Mouse (Mus musculus): ENCODE measurements around the gene Tmem116. TPM values are rescaled to one million over a fixed set of nuclear protein-coding genes. Genes with fewer than 3 reads are reported as not detected.

Tmem116 gene
- polyA plus RNA-seq, 2 experiments: 0.46 to 0.57 TPM

DNA sequence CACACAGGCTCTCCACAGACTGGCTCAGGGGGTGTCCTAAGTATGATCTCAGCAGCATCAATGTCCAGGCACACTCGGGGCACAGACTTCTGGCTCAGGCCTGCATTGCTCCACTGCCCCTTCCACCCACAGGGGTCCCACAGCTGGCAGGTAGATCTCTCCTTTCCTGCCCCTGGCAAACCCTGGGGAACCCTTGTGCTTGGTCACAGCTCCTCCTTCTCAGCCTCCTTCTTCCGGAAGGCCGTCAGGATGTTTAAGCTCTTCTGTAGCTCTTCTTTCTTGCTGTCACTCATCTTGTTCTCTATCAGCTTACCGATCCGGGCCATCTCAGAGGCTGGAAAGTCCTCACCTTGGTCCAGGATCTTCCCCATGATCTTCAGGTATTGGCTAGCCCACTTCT, 6.8 kb upstream of the Tmem116 start:
- DNase-seq (ENCODE audit: low read depth in 3 of 3, low spot score in 3 of 3) (no peak), ATAC-seq (ENCODE audit: insufficient read depth) (no peak)
- peaks cover 86% of the 10 kb centered on the region for H3K36me3 ChIP-seq (replicated peaks; ENCODE audit: control insufficient read depth, insufficient read depth, low read depth)
- H3K4me2 ChIP-seq (ENCODE audit: low read depth): no peak overlapping the region
- H3K4me1 ChIP-seq (replicated peaks; ENCODE audit: control insufficient read depth in 2 of 2, insufficient read depth in 2 of 2, low read length in 1 of 2): no peaks in the 10 kb centered on the region
- no peak overlapping the region for H3K27ac ChIP-seq
- TF ChIP-seq CTCF (IDR thresholded peaks at IDR 0.05; ENCODE audit: low read depth): no peak
- no peak for TF ChIP-seq EP300 (IDR thresholded peaks at IDR 0.05; ENCODE audit: low read depth)
- H3K9ac ChIP-seq (replicated peaks): no peak overlapping the region
- 79% methylated on average over 5 of the region's 5 CpGs for WGBS (ENCODE audit: insufficient replicate concordance)
- H3K4me3 ChIP-seq (ENCODE audit: insufficient read depth in 1 of 2, low read depth in 2 of 2, low read length in 2 of 2): no peak overlapping the region
- no peaks in the 10 kb centered on the region for H3K27me3 ChIP-seq (ENCODE audit: control insufficient read depth, insufficient read depth, low read length)
- H3K9me3 ChIP-seq (ENCODE audit: control insufficient read depth, low read length): no peaks in the 10 kb centered on the region

DNA sequence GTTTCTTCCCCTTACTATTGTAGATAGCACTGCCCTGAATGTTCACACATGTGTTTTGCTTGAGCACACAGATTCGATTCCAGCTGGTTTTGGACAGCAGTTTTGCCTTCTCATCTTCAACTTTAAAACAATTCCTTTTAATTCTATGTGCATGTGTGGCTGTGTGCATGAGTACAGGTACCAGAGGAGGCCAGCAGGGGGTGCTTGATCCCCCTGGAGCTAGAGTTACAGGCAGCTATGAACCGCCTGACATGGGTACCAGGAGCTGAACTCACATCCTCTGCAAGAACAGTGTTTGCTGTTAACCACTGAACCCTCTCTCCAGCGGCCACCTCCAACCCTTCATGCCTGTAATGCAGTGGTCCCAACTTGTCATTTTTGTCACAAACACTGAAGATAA, 3.2 kb upstream of the Tmem116 start:
- no peak for ATAC-seq (ENCODE audit: insufficient read depth)
- no peak for DNase-seq (ENCODE audit: low read depth in 3 of 3, low spot score in 3 of 3)
- TF ChIP-seq EP300 (IDR thresholded peaks at IDR 0.05; ENCODE audit: low read depth): no peak
- peak; percentile 69 for TF ChIP-seq CTCF (IDR thresholded peaks at IDR 0.05; ENCODE audit: low read depth)
- H3K27ac ChIP-seq: no peak overlapping the region
- H3K9ac ChIP-seq (replicated peaks): no peak overlapping the region
- H3K4me2 ChIP-seq (ENCODE audit: low read depth): no peak overlapping the region
- H3K27me3 ChIP-seq (ENCODE audit: control insufficient read depth, insufficient read depth, low read length): no peaks in the 10 kb centered on the region
- 85% methylated on average over 3 of the region's 3 CpGs for WGBS (ENCODE audit: insufficient replicate concordance)
- H3K4me1 ChIP-seq (replicated peaks; ENCODE audit: control insufficient read depth in 2 of 2, insufficient read depth in 2 of 2, low read length in 1 of 2): peaks cover 8 to 10% of the 10 kb centered on the region in 2 experiments
- no peaks in the 10 kb centered on the region for H3K9me3 ChIP-seq (ENCODE audit: control insufficient read depth, low read length)
- no peak overlapping the region for H3K4me3 ChIP-seq (ENCODE audit: insufficient read depth in 1 of 2, low read depth in 2 of 2, low read length in 2 of 2)
- H3K36me3 ChIP-seq (replicated peaks; ENCODE audit: control insufficient read depth, insufficient read depth, low read depth): peaks cover 59% of the 10 kb centered on the region

DNA sequence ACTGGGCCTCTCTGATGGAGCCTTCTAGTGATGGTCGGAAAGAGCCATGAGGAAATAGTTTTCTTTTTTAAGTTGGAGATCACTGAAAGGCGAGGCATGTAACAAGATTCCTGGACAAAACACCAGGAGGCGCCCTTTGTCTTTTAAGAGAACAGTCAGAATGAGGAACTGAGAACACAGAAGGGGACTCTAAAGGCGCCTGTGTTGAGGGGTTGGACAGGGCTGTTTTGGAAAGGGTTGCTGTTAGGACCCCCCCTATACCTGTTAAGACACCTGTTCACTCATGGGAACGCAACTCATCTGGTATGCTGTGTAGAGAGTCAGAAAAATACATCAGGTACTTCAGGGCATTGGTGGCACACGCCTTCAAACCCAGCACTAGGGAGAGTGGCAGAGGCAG, 1.7 kb upstream of the Tmem116 start:
- TF ChIP-seq EP300 (IDR thresholded peaks at IDR 0.05; ENCODE audit: low read depth) (no peak), CTCF (IDR thresholded peaks at IDR 0.05; ENCODE audit: low read depth) (peak; percentile 67)
- Histone ChIP-seq H3K9ac (replicated peaks) (no peak overlapping the region), H3K27ac (no peak overlapping the region), H3K4me1 (replicated peaks; ENCODE audit: control insufficient read depth in 2 of 2, insufficient read depth in 2 of 2, low read length in 1 of 2) (peaks cover 8 to 15% of the 10 kb centered on the region in 2 experiments), H3K36me3 (replicated peaks; ENCODE audit: control insufficient read depth, insufficient read depth, low read depth) (peaks cover 44% of the 10 kb centered on the region), H3K27me3 (ENCODE audit: control insufficient read depth, insufficient read depth, low read length) (no peaks in the 10 kb centered on the region), H3K4me3 (ENCODE audit: insufficient read depth in 1 of 2, low read depth in 2 of 2, low read length in 2 of 2) (no peak overlapping the region), H3K4me2 (ENCODE audit: low read depth) (no peak overlapping the region), H3K9me3 (ENCODE audit: control insufficient read depth, low read length) (no peaks in the 10 kb centered on the region)
- DNase-seq (ENCODE audit: low read depth in 3 of 3, low spot score in 3 of 3): peak; percentile 59 to 69 (median 60)
- 41% methylated on average over 6 of the region's 6 CpGs for WGBS (ENCODE audit: insufficient replicate concordance)
- ATAC-seq (ENCODE audit: insufficient read depth): no peak

DNA sequence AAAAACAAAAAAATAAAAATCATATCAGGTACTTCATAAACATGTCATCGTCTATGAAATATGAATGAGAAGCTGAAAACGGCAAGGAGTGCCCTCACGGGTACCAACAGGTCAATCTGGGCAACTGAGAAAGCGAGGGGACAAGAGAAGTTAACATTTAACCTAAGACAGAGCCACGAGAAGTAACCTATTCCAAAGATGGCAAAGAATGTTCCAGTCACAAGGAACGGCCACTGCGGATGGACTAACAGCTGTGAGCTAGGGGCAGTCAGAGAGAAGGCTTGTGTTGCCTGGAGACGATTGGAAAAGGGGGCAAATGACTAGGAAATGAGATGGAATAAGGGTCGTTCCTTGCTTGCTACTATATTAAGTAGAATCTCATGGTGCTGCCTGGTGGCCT, 1.2 kb upstream of the Tmem116 start:
- H3K4me3 ChIP-seq (ENCODE audit: insufficient read depth in 1 of 2, low read depth in 2 of 2, low read length in 2 of 2): no peak overlapping the region
- no peak for DNase-seq (ENCODE audit: low read depth in 3 of 3, low spot score in 3 of 3)
- no peak for ATAC-seq (ENCODE audit: insufficient read depth)
- no peaks in the 10 kb centered on the region for H3K27me3 ChIP-seq (ENCODE audit: control insufficient read depth, insufficient read depth, low read length)
- H3K9me3 ChIP-seq (ENCODE audit: control insufficient read depth, low read length): no peaks in the 10 kb centered on the region
- H3K36me3 ChIP-seq (replicated peaks; ENCODE audit: control insufficient read depth, insufficient read depth, low read depth): peaks cover 39% of the 10 kb centered on the region
- H3K27ac ChIP-seq: no peak overlapping the region
- TF ChIP-seq CTCF (IDR thresholded peaks at IDR 0.05; ENCODE audit: low read depth) (no peak), EP300 (IDR thresholded peaks at IDR 0.05; ENCODE audit: low read depth) (no peak)
- 72% methylated on average over 9 of the region's 9 CpGs for WGBS (ENCODE audit: insufficient replicate concordance)
- peak overlapping the region; percentile 91 for H3K9ac ChIP-seq (replicated peaks)
- H3K4me2 ChIP-seq (ENCODE audit: low read depth): peak overlapping the region; percentile 88
- peaks cover 8 to 15% of the 10 kb centered on the region in 2 experiments for H3K4me1 ChIP-seq (replicated peaks; ENCODE audit: control insufficient read depth in 2 of 2, insufficient read depth in 2 of 2, low read length in 1 of 2)

DNA sequence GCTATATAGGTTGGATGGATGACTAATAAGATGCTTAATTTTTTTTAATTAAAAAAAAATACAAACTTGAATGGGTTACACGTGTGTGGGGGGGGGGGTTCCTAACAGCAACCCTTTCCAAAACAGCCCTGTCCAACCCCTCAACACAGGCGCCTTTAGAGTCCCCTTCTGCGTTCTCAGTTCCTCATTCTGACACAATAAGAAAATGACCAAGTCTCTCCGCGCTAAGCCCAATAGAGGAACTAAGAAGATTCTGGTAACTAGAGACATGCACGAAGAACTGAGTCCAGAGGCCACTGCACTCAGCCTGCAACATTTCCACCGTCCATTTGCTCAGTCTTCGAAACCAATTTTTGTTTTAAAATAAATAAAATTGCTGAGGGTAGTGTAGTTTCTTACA, 490 bp upstream of the Tmem116 start:
- Histone ChIP-seq H3K36me3 (replicated peaks; ENCODE audit: control insufficient read depth, insufficient read depth, low read depth) (peaks cover 32% of the 10 kb centered on the region), H3K4me1 (replicated peaks; ENCODE audit: control insufficient read depth in 2 of 2, insufficient read depth in 2 of 2, low read length in 1 of 2) (peaks cover 8 to 15% of the 10 kb centered on the region in 2 experiments), H3K4me2 (ENCODE audit: low read depth) (peak overlapping the region; percentile 88), H3K4me3 (ENCODE audit: insufficient read depth in 1 of 2, low read depth in 2 of 2, low read length in 2 of 2) (peak overlapping the region; percentile 72 to 91), H3K9ac (replicated peaks) (peak overlapping the region; percentile 91), H3K27ac (peak overlapping the region; percentile 87), H3K9me3 (ENCODE audit: control insufficient read depth, low read length) (no peaks in the 10 kb centered on the region), H3K27me3 (ENCODE audit: control insufficient read depth, insufficient read depth, low read length) (no peaks in the 10 kb centered on the region)
- ATAC-seq (ENCODE audit: insufficient read depth): no peak
- peak in 1 of 3 experiments; percentile 45 for DNase-seq (ENCODE audit: low read depth in 3 of 3, low spot score in 3 of 3)
- 5% methylated on average over 8 of the region's 8 CpGs for WGBS (ENCODE audit: insufficient replicate concordance)
- TF ChIP-seq EP300 (IDR thresholded peaks at IDR 0.05; ENCODE audit: low read depth): no peak
- no peak for TF ChIP-seq CTCF (IDR thresholded peaks at IDR 0.05; ENCODE audit: low read depth)
